Mouse (Mus musculus): ENCODE results near the gene Cyp4f39.
A peak's percentile ranks its signal among the peaks of the same experiment; 100 is the strongest.
"Not testable (repeated sequence)": the region's sequence is repeated elsewhere in the genome, so short reads cannot be mapped to it uniquely, and the experiment has no call there.

Cyp4f39 gene

GRCm38 (mm10) chr17:32528408-32529337 lies 76.2 kb downstream of the Cyp4f39 start:
- DNase-seq (ENCODE audit: low spot score), result peak; percentile 80

- not testable (repeated sequence) for DNase-seq (ENCODE audit: low spot score)
These were observed 79.8 kb downstream of the Cyp4f39 start for GRCm38 (mm10) chr17:32532356-32532755.

- DNase-seq (ENCODE audit: low spot score), result no peak
These were observed 81.5 kb downstream of the Cyp4f39 start for GRCm38 (mm10) chr17:32534068-32534467.

GRCm38 (mm10) chr17:32536051-32536866 lies 83.7 kb downstream of the Cyp4f39 start, which contains the start of gene Cyp4f16:
Gene Cyp4f16, plus strand, starts transcription at chr17:32536558.
- DNase-seq (ENCODE audit: low spot score), result peak; percentile 40

- DNase-seq (ENCODE audit: low spot score), result no peak
These were observed 84.3 kb downstream of the Cyp4f39 start for GRCm38 (mm10) chr17:32536867-32537250.
